Mouse (Mus musculus): ENCODE results near the gene Auts2. TPM values are rescaled to one million over a fixed set of nuclear protein-coding genes. Genes with fewer than 3 reads are reported as not detected.
"Not testable (repeated sequence)": the region's sequence is repeated elsewhere in the genome, so short reads cannot be mapped to it uniquely, and the experiment has no call there.

Gene Auts2
- 12.4 and 14.7 TPM in 2 replicates for polyA plus RNA-seq (2015; fragmentation: Nextera tagmentation; extraction: Ambion mirVana)

- peak within 1 kb of the TSS; percentile 95 for H3K4me2 ChIP-seq (ENCODE audit: low read depth, low read length)
- 1% methylated on average over 69 of the region's 105 CpGs for WGBS
- peak within 1 kb of the TSS; percentile 82 for H3K9ac ChIP-seq (ENCODE audit: low read depth, low read length)
- H3K4me3 ChIP-seq (ENCODE audit: low read length): peak within 1 kb of the TSS; percentile 77
- H3K27ac ChIP-seq (ENCODE audit: low read length): peak within 1 kb of the TSS; percentile 82
- no peaks in the 10 kb centered on the region for H3K9me3 ChIP-seq (ENCODE audit: control insufficient read depth, low read length)
- H3K4me1 ChIP-seq (ENCODE audit: control insufficient read depth, insufficient read depth, low read length): peaks cover 10% of the 10 kb centered on the region
- ATAC-seq: peak; percentile 91
- H3K27me3 ChIP-seq (replicated peaks; ENCODE audit: control insufficient read depth, insufficient read depth, low read length): no peaks in the 10 kb centered on the region
- no peaks in the 10 kb centered on the region for H3K36me3 ChIP-seq (ENCODE audit: control insufficient read depth, insufficient read depth, low read length)
Measured at GRCm38 (mm10) chr5:132543118-132544071, at the start of gene Auts2. Auts2 (minus strand) TSS chr5:132543344.

- no peaks in the 10 kb centered on the region for H3K36me3 ChIP-seq (ENCODE audit: control insufficient read depth, insufficient read depth, low read length)
- no peaks in the 10 kb centered on the region for H3K4me1 ChIP-seq (ENCODE audit: control insufficient read depth, insufficient read depth, low read length)
- H3K27ac ChIP-seq (ENCODE audit: low read length): no peak overlapping the region
- H3K4me2 ChIP-seq (ENCODE audit: low read depth, low read length): no peak overlapping the region
- no peak for ATAC-seq
- no peak overlapping the region for H3K9ac ChIP-seq (ENCODE audit: low read depth, low read length)
- no peaks in the 10 kb centered on the region for H3K9me3 ChIP-seq (ENCODE audit: control insufficient read depth, low read length)
- H3K27me3 ChIP-seq (replicated peaks; ENCODE audit: control insufficient read depth, insufficient read depth, low read length): no peaks in the 10 kb centered on the region
- 78% methylated on average over 24 of the region's 24 CpGs for WGBS
- H3K4me3 ChIP-seq (ENCODE audit: low read length): no peak overlapping the region
Measured at GRCm38 (mm10) chr5:132591721-132592695, 48.9 kb upstream of the Auts2 start.

GRCm38 (mm10) chr5:132579774-132580173 is 36.6 kb upstream of the Auts2 start:
- Histone ChIP-seq H3K27me3 (replicated peaks; ENCODE audit: control insufficient read depth, insufficient read depth, low read length) (no peaks in the 10 kb centered on the region), H3K36me3 (ENCODE audit: control insufficient read depth, insufficient read depth, low read length) (no peaks in the 10 kb centered on the region), H3K4me3 (ENCODE audit: low read length) (no peak overlapping the region), H3K9me3 (ENCODE audit: control insufficient read depth, low read length) (no peaks in the 10 kb centered on the region), H3K4me1 (ENCODE audit: control insufficient read depth, insufficient read depth, low read length) (no peaks in the 10 kb centered on the region), H3K4me2 (ENCODE audit: low read depth, low read length) (no peak overlapping the region), H3K27ac (ENCODE audit: low read length) (no peak overlapping the region), H3K9ac (ENCODE audit: low read depth, low read length) (no peak overlapping the region)
- ATAC-seq: no peak
- 67% methylated on average over 7 of the region's 7 CpGs for WGBS

- H3K27ac ChIP-seq (ENCODE audit: low read length); H3K4me3 ChIP-seq (ENCODE audit: low read length); H3K36me3 ChIP-seq (ENCODE audit: control insufficient read depth, insufficient read depth, low read length); H3K4me1 ChIP-seq (ENCODE audit: control insufficient read depth, insufficient read depth, low read length); H3K9ac ChIP-seq (ENCODE audit: low read depth, low read length); H3K4me2 ChIP-seq (ENCODE audit: low read depth, low read length); H3K9me3 ChIP-seq (ENCODE audit: control insufficient read depth, low read length); ATAC-seq; H3K27me3 ChIP-seq (replicated peaks; ENCODE audit: control insufficient read depth, insufficient read depth, low read length): not testable (repeated sequence)
- WGBS: 81% methylated on average over 6 of the region's 6 CpGs
Measured at GRCm38 (mm10) chr5:132560771-132561170, 17.6 kb upstream of the Auts2 start.

- WGBS: 47% methylated on average over 1 of the region's 1 CpGs
- H3K27me3 ChIP-seq (replicated peaks; ENCODE audit: control insufficient read depth, insufficient read depth, low read length): no peaks in the 10 kb centered on the region
Measured at GRCm38 (mm10) chr5:132545761-132546160, 2.6 kb upstream of the Auts2 start.

GRCm38 (mm10) chr5:132544176-132544995 is 1.2 kb upstream of the Auts2 start:
- Histone ChIP-seq H3K27me3 (replicated peaks; ENCODE audit: control insufficient read depth, insufficient read depth, low read length) (no peaks in the 10 kb centered on the region), H3K36me3 (ENCODE audit: control insufficient read depth, insufficient read depth, low read length) (no peaks in the 10 kb centered on the region), H3K9me3 (ENCODE audit: control insufficient read depth, low read length) (no peaks in the 10 kb centered on the region), H3K4me1 (ENCODE audit: control insufficient read depth, insufficient read depth, low read length) (peaks cover 10% of the 10 kb centered on the region), H3K4me2 (ENCODE audit: low read depth, low read length) (peak overlapping the region; percentile 95), H3K9ac (ENCODE audit: low read depth, low read length) (peak overlapping the region; percentile 82), H3K27ac (ENCODE audit: low read length) (no peak overlapping the region), H3K4me3 (ENCODE audit: low read length) (peak overlapping the region; percentile 77)
- ATAC-seq: no peak
- 9% methylated on average over 26 of the region's 26 CpGs for WGBS

More at GRCm38 (mm10) chr5:132545761-132546160, 2.6 kb upstream of the Auts2 start:
- no peaks in the 10 kb centered on the region for H3K9me3 ChIP-seq (ENCODE audit: control insufficient read depth, low read length)
- peaks cover 3% of the 10 kb centered on the region for H3K4me1 ChIP-seq (ENCODE audit: control insufficient read depth, insufficient read depth, low read length)
- no peak overlapping the region for H3K4me2 ChIP-seq (ENCODE audit: low read depth, low read length)
- H3K27ac ChIP-seq (ENCODE audit: low read length): no peak overlapping the region
- no peak for ATAC-seq
- H3K4me3 ChIP-seq (ENCODE audit: low read length): no peak overlapping the region
- no peaks in the 10 kb centered on the region for H3K36me3 ChIP-seq (ENCODE audit: control insufficient read depth, insufficient read depth, low read length)
- no peak overlapping the region for H3K9ac ChIP-seq (ENCODE audit: low read depth, low read length)

GRCm38 (mm10) chr5:132542381-132543020 is 643 bp downstream of the Auts2 start:
- Histone ChIP-seq H3K27ac (ENCODE audit: low read length) (peak overlapping the region; percentile 82), H3K9me3 (ENCODE audit: control insufficient read depth, low read length) (no peaks in the 10 kb centered on the region), H3K27me3 (replicated peaks; ENCODE audit: control insufficient read depth, insufficient read depth, low read length) (no peaks in the 10 kb centered on the region), H3K9ac (ENCODE audit: low read depth, low read length) (peak overlapping the region; percentile 82), H3K36me3 (ENCODE audit: control insufficient read depth, insufficient read depth, low read length) (no peaks in the 10 kb centered on the region), H3K4me1 (ENCODE audit: control insufficient read depth, insufficient read depth, low read length) (peaks cover 10% of the 10 kb centered on the region), H3K4me3 (ENCODE audit: low read length) (peak overlapping the region; percentile 77), H3K4me2 (ENCODE audit: low read depth, low read length) (peak overlapping the region; percentile 95)
- peak; percentile 32 for ATAC-seq
- under 1% methylated on average over 28 of the region's 28 CpGs for whole genome bisulfite sequencing

GRCm38 (mm10) chr5:132541951-132542350 is 1.2 kb downstream of the Auts2 start:
- 2% methylated on average over 13 of the region's 21 CpGs for WGBS
- peak overlapping the region; percentile 95 for H3K4me2 ChIP-seq (ENCODE audit: low read depth, low read length)
- no peaks in the 10 kb centered on the region for H3K9me3 ChIP-seq (ENCODE audit: control insufficient read depth, low read length)
- H3K36me3 ChIP-seq (ENCODE audit: control insufficient read depth, insufficient read depth, low read length): no peaks in the 10 kb centered on the region
- H3K9ac ChIP-seq (ENCODE audit: low read depth, low read length): peak overlapping the region; percentile 82
- H3K27me3 ChIP-seq (replicated peaks; ENCODE audit: control insufficient read depth, insufficient read depth, low read length): no peaks in the 10 kb centered on the region
- peak overlapping the region; percentile 82 for H3K27ac ChIP-seq (ENCODE audit: low read length)
- no peak for ATAC-seq
- peak overlapping the region; percentile 77 for H3K4me3 ChIP-seq (ENCODE audit: low read length)
- peaks cover 10% of the 10 kb centered on the region for H3K4me1 ChIP-seq (ENCODE audit: control insufficient read depth, insufficient read depth, low read length)
